Mouse (Mus musculus) embryonic fibroblast, embryonic 13.5 days (primary cell): ENCODE data around the gene Ctnna3. TPM values are rescaled to one million over a fixed set of nuclear protein-coding genes. Genes with fewer than 3 reads are reported as not detected.

Experiments used
- H3K27ac ChIP-seq: 2 replicates; pipeline ENCODE4 v1.5.1; 2012; ENCODE audit warnings: low read length, control low read depth, inconsistent platforms; ENCODE audit not compliant: insufficient read depth
- H3K4me1 ChIP-seq: 2 replicates; pipeline ENCODE4 v1.6.1; 2011; ENCODE audit warnings: low read length; ENCODE audit not compliant: control insufficient read depth, insufficient read depth
- H3K4me3 ChIP-seq: 2 replicates; pipeline ENCODE4 v1.5.1; 2011; ENCODE audit warnings: mild to moderate bottlenecking, control low read depth, low read length; ENCODE audit not compliant: insufficient read depth
- CTCF ChIP-seq: IDR thresholded peaks from 2 replicates; pipeline ENCODE4 v1.5.1; 2011; ENCODE audit warnings: mild to moderate bottlenecking, control low read depth, low read length, moderate library complexity, borderline replicate concordance; ENCODE audit not compliant: insufficient read depth
- POLR2A ChIP-seq: IDR thresholded peaks from 2 replicates; pipeline ENCODE4 v1.6.1; 2011; ENCODE audit warnings: low read depth, mild to moderate bottlenecking, control low read depth, low read length, moderate library complexity
- polyA plus RNA-seq: library from polyadenylated mRNA; stranded (reverse); fragments of >200 nt; gene quantifications from 2 replicates; pipeline ENCODE4 v1.2.4, GENCODE M21; 2011; ENCODE audit warnings: low read depth; ENCODE audit not compliant: missing spikeins, insufficient read length

Gene Ctnna3
- polyA plus RNA-seq, 1 experiment = 0.14 TPM

- Histone ChIP-seq H3K4me3 (no peak overlapping the region), H3K4me1 (no peaks in the 10 kb centered on the region), H3K27ac (no peak overlapping the region)
- no peak for TF ChIP-seq CTCF
- TF ChIP-seq POLR2A = no peak
Measured at GRCm38 (mm10) chr10:64870888-64871287, 1441.0 kb downstream of the Ctnna3 start.

- no peak for TF ChIP-seq POLR2A
- no peak for TF ChIP-seq CTCF
- H3K4me3 ChIP-seq = no peak overlapping the region
Measured at GRCm38 (mm10) chr10:64876506-64876905, 1446.6 kb downstream of the Ctnna3 start.

GRCm38 (mm10) chr10:64879860-64880259 is 1450.0 kb downstream of the Ctnna3 start:
- Histone ChIP-seq H3K4me1 (no peaks in the 10 kb centered on the region), H3K27ac (no peak overlapping the region), H3K4me3 (no peak overlapping the region)
- TF ChIP-seq POLR2A (no peak), CTCF (no peak)

More at GRCm38 (mm10) chr10:64876506-64876905, 1446.6 kb downstream of the Ctnna3 start:
- Histone ChIP-seq H3K4me1 (no peaks in the 10 kb centered on the region), H3K27ac (no peak overlapping the region)

- no peak overlapping the region for H3K4me3 ChIP-seq
- TF ChIP-seq CTCF = no peak
- no peak for TF ChIP-seq POLR2A
- no peak overlapping the region for H3K27ac ChIP-seq
- no peaks in the 10 kb centered on the region for H3K4me1 ChIP-seq
Measured at GRCm38 (mm10) chr10:64886946-64887345, 1457.0 kb downstream of the Ctnna3 start.

DNA sequence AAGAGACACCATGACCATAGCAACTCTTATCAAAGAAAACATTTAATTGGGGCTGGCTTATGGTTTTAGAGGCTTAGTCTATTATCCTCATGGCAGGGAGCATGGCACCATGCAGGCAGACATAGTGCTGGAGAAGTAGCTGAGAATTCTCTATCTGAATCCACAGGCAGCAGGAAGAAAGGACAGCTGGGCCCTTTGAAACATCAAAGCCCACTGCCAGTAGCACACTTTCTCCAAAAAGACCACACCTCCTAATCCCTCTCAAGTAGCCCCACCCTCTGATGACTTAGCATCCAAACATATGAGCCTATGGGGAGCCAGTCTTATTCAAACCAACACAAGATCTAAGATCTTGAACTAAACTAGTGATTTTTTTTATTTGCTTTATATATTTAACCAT is 1462.6 kb downstream of the Ctnna3 start:
- Histone ChIP-seq H3K27ac (no peak overlapping the region), H3K4me1 (no peaks in the 10 kb centered on the region), H3K4me3 (no peak overlapping the region)
- TF ChIP-seq POLR2A (no peak), CTCF (no peak)

- Histone ChIP-seq H3K4me3 (no peak overlapping the region), H3K27ac (no peak overlapping the region), H3K4me1 (no peaks in the 10 kb centered on the region)
- TF ChIP-seq CTCF (no peak), POLR2A (no peak)
Measured at GRCm38 (mm10) chr10:64898739-64899138, 1468.8 kb downstream of the Ctnna3 start.

GRCm38 (mm10) chr10:64901726-64902125 is 1471.8 kb downstream of the Ctnna3 start:
- Histone ChIP-seq H3K27ac (no peak overlapping the region), H3K4me3 (no peak overlapping the region), H3K4me1 (no peaks in the 10 kb centered on the region)
- no peak for TF ChIP-seq CTCF
- no peak for TF ChIP-seq POLR2A

- H3K4me3 ChIP-seq = no peak overlapping the region
- no peak overlapping the region for H3K27ac ChIP-seq
- no peaks in the 10 kb centered on the region for H3K4me1 ChIP-seq
- TF ChIP-seq POLR2A (no peak), CTCF (no peak)
Measured at GRCm38 (mm10) chr10:64940975-64941374, 1511.1 kb downstream of the Ctnna3 start.

DNA sequence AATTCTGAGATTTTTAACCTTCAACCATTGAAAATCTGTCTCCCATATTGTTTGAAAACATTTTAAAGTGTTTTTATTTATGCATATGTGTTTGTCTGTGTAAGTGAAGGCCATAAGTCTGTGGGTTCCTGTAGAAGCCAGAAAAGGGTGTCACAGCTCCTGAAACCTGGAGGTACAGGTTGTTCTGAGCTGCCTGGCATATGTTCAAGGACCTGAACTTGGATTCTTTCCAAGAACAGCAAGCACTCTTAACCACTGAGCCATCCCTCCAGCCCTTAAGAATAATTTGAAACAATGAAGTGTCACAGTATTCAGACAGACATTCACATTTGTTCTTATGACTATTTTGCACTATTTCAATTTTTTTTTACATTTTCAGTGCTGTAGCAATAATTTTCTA is 1528.5 kb downstream of the Ctnna3 start:
- Histone ChIP-seq H3K4me3 (no peak overlapping the region), H3K27ac (no peak overlapping the region), H3K4me1 (no peaks in the 10 kb centered on the region)
- TF ChIP-seq CTCF = no peak
- no peak for TF ChIP-seq POLR2A

- TF ChIP-seq POLR2A (no peak), CTCF (no peak)
- H3K27ac ChIP-seq = no peak overlapping the region
- no peaks in the 10 kb centered on the region for H3K4me1 ChIP-seq
- H3K4me3 ChIP-seq = no peak overlapping the region
Measured at GRCm38 (mm10) chr10:64992871-64993270, 1563.0 kb downstream of the Ctnna3 start.

DNA sequence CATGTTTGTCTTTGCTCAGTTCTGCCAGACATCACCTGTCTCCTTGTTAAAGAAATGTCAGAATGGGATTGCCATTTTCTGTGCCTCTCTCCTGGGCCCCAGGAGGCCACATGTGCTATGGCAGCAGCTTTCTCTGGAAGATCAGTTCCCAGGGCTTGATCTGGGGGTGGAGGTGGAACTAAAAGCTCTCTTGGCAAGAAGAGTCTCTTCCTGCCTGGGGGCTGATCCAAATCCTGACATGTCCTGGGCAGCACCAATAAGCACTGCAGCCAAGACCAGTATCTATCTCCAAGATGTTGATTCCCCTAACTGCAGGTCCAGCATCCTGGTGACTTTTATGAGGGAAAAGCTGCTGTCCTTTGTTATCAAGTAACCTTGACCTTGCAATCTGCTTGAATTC is 1583.6 kb downstream of the Ctnna3 start:
- no peaks in the 10 kb centered on the region for H3K4me1 ChIP-seq
- no peak overlapping the region for H3K27ac ChIP-seq
- no peak for TF ChIP-seq CTCF
- no peak for TF ChIP-seq POLR2A
- no peak overlapping the region for H3K4me3 ChIP-seq
